Mouse (Mus musculus) intestine, embryonic 15.5 days (tissue): ENCODE measurements around the gene Vegfd. TPM values are rescaled to one million over a fixed set of nuclear protein-coding genes. Genes with fewer than 3 reads are reported as not detected.
A peak's percentile ranks its signal among the peaks of the same experiment; 100 is the strongest.

Experiments
- ATAC-seq: fragments of 200-750 bp; cut with Nextera tagmentation; 2 replicates; pipeline ENCODE4 v1.8.0; 2017; ENCODE audit warnings: moderate TSS enrichment, moderate library complexity
- H3K27ac ChIP-seq: fragments of 300-500 bp; sonication (generic); 2 replicates; pipeline ENCODE4 v1.5.1; 2015; ENCODE audit warnings: mild to moderate bottlenecking, inconsistent platforms
- H3K27me3 ChIP-seq: fragments of 300-500 bp; sonication (generic); replicated peaks from 2 replicates; pipeline ENCODE4 v1.6.1; 2015; ENCODE audit warnings: inconsistent platforms
- H3K36me3 ChIP-seq: fragments of 300-500 bp; sonication (generic); 2 replicates; pipeline ENCODE4 v1.6.1; 2015; ENCODE audit warnings: inconsistent platforms
- H3K4me1 ChIP-seq: fragments of 300-500 bp; sonication (generic); replicated peaks from 2 replicates; pipeline ENCODE4 v1.6.1; 2015; ENCODE audit warnings: inconsistent platforms
- H3K4me2 ChIP-seq: fragments of 300-500 bp; sonication (generic); replicated peaks from 2 replicates; pipeline ENCODE4 v1.6.1; 2015; ENCODE audit warnings: mild to moderate bottlenecking, inconsistent platforms
- H3K4me3 ChIP-seq: fragments of 300-500 bp; sonication (generic); replicated peaks from 2 replicates; pipeline ENCODE4 v1.5.1; 2015; ENCODE audit warnings: inconsistent platforms
- H3K9ac ChIP-seq: fragments of 300-500 bp; sonication (generic); 2 replicates; pipeline ENCODE4 v1.6.1; 2015; ENCODE audit warnings: inconsistent platforms
- H3K9me3 ChIP-seq: fragments of 300-500 bp; sonication (generic); 2 replicates; pipeline ENCODE4 v1.6.1; 2016; ENCODE audit warnings: inconsistent platforms
- WGBS: fragments of 180-500 bp; shearing (Covaris S2); methylation state at CpG from one replicate; pipeline ENCODE4 v1.1.7; 2015; 5-methylcytosine and 5-hydroxymethylcytosine counted together
- polyA plus RNA-seq: library from polyadenylated mRNA; unstranded; fragments of >200 nt; fragmentation: Nextera tagmentation; extraction: Ambion mirVana; gene quantifications from 2 replicates; pipeline ENCODE4 v1.2.1, GENCODE M21; 2015

The Vegfd gene
- polyA plus RNA-seq, 1 experiment from 2014 or later = 2.2 TPM

GRCm38 (mm10) chrX:164394091-164394490, 20.9 kb downstream of the Vegfd start:
- H3K36me3 ChIP-seq = no peaks in the 10 kb centered on the region
- no peak overlapping the region for H3K9ac ChIP-seq
- no peak overlapping the region for H3K4me3 ChIP-seq
- 77% methylated on average over 4 of the region's 4 CpGs for WGBS
- no peaks in the 10 kb centered on the region; the same call in 1 of the 2 replicates for H3K27me3 ChIP-seq
- H3K27ac ChIP-seq = no peak overlapping the region
- no peak for ATAC-seq
- no peak overlapping the region for H3K4me2 ChIP-seq
- no peaks in the 10 kb centered on the region for H3K9me3 ChIP-seq
- no peaks in the 10 kb centered on the region for H3K4me1 ChIP-seq

GRCm38 (mm10) chrX:164398456-164398855, 25.3 kb downstream of the Vegfd start:
- Histone ChIP-seq H3K9me3 (no peaks in the 10 kb centered on the region), H3K4me3 (no peak overlapping the region), H3K27me3 (no peaks in the 10 kb centered on the region), H3K4me1 (no peaks in the 10 kb centered on the region), H3K9ac (no peak overlapping the region), H3K4me2 (no peak overlapping the region), H3K27ac (no peak overlapping the region), H3K36me3 (no peaks in the 10 kb centered on the region)
- 57% methylated on average over 3 of the region's 3 CpGs for WGBS
- peak; percentile 75; the same call in 1 of the 2 replicates for ATAC-seq

- no peak overlapping the region for H3K4me3 ChIP-seq
- ATAC-seq = no peak
These were observed 32.0 kb downstream of the Vegfd start for GRCm38 (mm10) chrX:164405080-164405649.

GRCm38 (mm10) chrX:164406133-164407022, 33.2 kb downstream of the Vegfd start:
- no peaks in the 10 kb centered on the region for H3K36me3 ChIP-seq
- no peaks in the 10 kb centered on the region for H3K4me1 ChIP-seq
- no peaks in the 10 kb centered on the region for H3K27me3 ChIP-seq
- H3K9me3 ChIP-seq = no peaks in the 10 kb centered on the region
- WGBS = 70% methylated on average over 9 of the region's 9 CpGs
- H3K4me3 ChIP-seq = no peak overlapping the region
- H3K27ac ChIP-seq = no peak overlapping the region
- 0 out of 2 replicates have a peak, but pooled peaks have one; percentile 32 for ATAC-seq
- no peak overlapping the region for H3K4me2 ChIP-seq
- H3K9ac ChIP-seq = no peak overlapping the region

More at GRCm38 (mm10) chrX:164405080-164405649, 32.0 kb downstream of the Vegfd start:
- no peaks in the 10 kb centered on the region for H3K4me1 ChIP-seq
- H3K27ac ChIP-seq = no peak overlapping the region
- H3K4me2 ChIP-seq = no peak overlapping the region
- H3K9me3 ChIP-seq = no peaks in the 10 kb centered on the region
- no peak overlapping the region for H3K9ac ChIP-seq
- H3K27me3 ChIP-seq = no peaks in the 10 kb centered on the region
- no peaks in the 10 kb centered on the region for H3K36me3 ChIP-seq

- Histone ChIP-seq H3K9me3 (no peaks in the 10 kb centered on the region), H3K27me3 (no peaks in the 10 kb centered on the region), H3K4me1 (no peaks in the 10 kb centered on the region), H3K4me2 (no peak overlapping the region), H3K4me3 (no peak overlapping the region), H3K36me3 (no peaks in the 10 kb centered on the region), H3K9ac (no peak overlapping the region), H3K27ac (no peak overlapping the region)
- no peak for ATAC-seq
- 61% methylated on average over 3 of the region's 3 CpGs for WGBS
These were observed 35.2 kb downstream of the Vegfd start for GRCm38 (mm10) chrX:164408301-164408927.

GRCm38 (mm10) chrX:164410562-164410961, 37.4 kb downstream of the Vegfd start:
- H3K9me3 ChIP-seq = no peaks in the 10 kb centered on the region
- ATAC-seq = peak; percentile 94
- no peak overlapping the region for H3K9ac ChIP-seq
- H3K27ac ChIP-seq = no peak overlapping the region
- H3K27me3 ChIP-seq = no peaks in the 10 kb centered on the region
- H3K36me3 ChIP-seq = no peaks in the 10 kb centered on the region
- no peaks in the 10 kb centered on the region for H3K4me1 ChIP-seq
- no peak overlapping the region for H3K4me2 ChIP-seq
- no peak overlapping the region for H3K4me3 ChIP-seq
- WGBS = 69% methylated on average over 1 of the region's 1 CpGs

- no peak for ATAC-seq
- 83% methylated on average over 2 of the region's 2 CpGs for WGBS
These were observed 43.6 kb downstream of the Vegfd start for GRCm38 (mm10) chrX:164416803-164417202.

GRCm38 (mm10) chrX:164418008-164418407, 44.8 kb downstream of the Vegfd start:
- no peak for ATAC-seq
- H3K27me3 ChIP-seq = no peaks in the 10 kb centered on the region

More at GRCm38 (mm10) chrX:164416803-164417202, 43.6 kb downstream of the Vegfd start:
- Histone ChIP-seq H3K27ac (no peak overlapping the region), H3K9me3 (no peaks in the 10 kb centered on the region), H3K4me1 (no peaks in the 10 kb centered on the region), H3K36me3 (no peaks in the 10 kb centered on the region), H3K9ac (no peak overlapping the region), H3K4me2 (no peak overlapping the region), H3K27me3 (no peaks in the 10 kb centered on the region), H3K4me3 (no peak overlapping the region)

GRCm38 (mm10) chrX:164419471-164419939, 46.3 kb downstream of the Vegfd start, which contains the start of gene Piga:
Gene Piga (plus strand): TSS chrX:164419787.
- peak within 1 kb of the TSS; percentile 52 for H3K4me3 ChIP-seq
- H3K4me2 ChIP-seq = peak within 1 kb of the TSS; percentile 52
- no peaks in the 10 kb centered on the region for H3K4me1 ChIP-seq
- H3K27ac ChIP-seq = peak within 1 kb of the TSS; percentile 64
- H3K36me3 ChIP-seq = no peaks in the 10 kb centered on the region
- ATAC-seq = peak; percentile 99
- H3K9ac ChIP-seq = peak within 1 kb of the TSS; percentile 59
- WGBS = 10% methylated on average over 40 of the region's 40 CpGs
- H3K27me3 ChIP-seq = no peaks in the 10 kb centered on the region
- no peaks in the 10 kb centered on the region for H3K9me3 ChIP-seq

More at GRCm38 (mm10) chrX:164418008-164418407, 44.8 kb downstream of the Vegfd start:
- H3K4me3 ChIP-seq = no peak overlapping the region
- H3K9me3 ChIP-seq = no peaks in the 10 kb centered on the region
- no peaks in the 10 kb centered on the region for H3K36me3 ChIP-seq
- no peak overlapping the region for H3K27ac ChIP-seq
- H3K9ac ChIP-seq = no peak overlapping the region
- no peak overlapping the region for H3K4me2 ChIP-seq
- H3K4me1 ChIP-seq = no peaks in the 10 kb centered on the region

- WGBS = 19% methylated on average over 13 of the region's 13 CpGs
- peak; percentile 42 for ATAC-seq
- Histone ChIP-seq H3K27ac (peak overlapping the region; percentile 64), H3K36me3 (no peaks in the 10 kb centered on the region), H3K4me2 (peak overlapping the region; percentile 52), H3K27me3 (no peaks in the 10 kb centered on the region), H3K9ac (peak overlapping the region; percentile 59), H3K4me3 (peak overlapping the region; percentile 52), H3K9me3 (no peaks in the 10 kb centered on the region), H3K4me1 (no peaks in the 10 kb centered on the region)
These were observed 46.8 kb downstream of the Vegfd start for GRCm38 (mm10) chrX:164419955-164420354.

- Histone ChIP-seq H3K4me2 (peak overlapping the region; percentile 52), H3K27ac (no peak overlapping the region), H3K27me3 (no peaks in the 10 kb centered on the region), H3K9ac (peak overlapping the region; percentile 59), H3K36me3 (no peaks in the 10 kb centered on the region), H3K9me3 (no peaks in the 10 kb centered on the region), H3K4me1 (no peaks in the 10 kb centered on the region), H3K4me3 (peak overlapping the region; percentile 52)
- WGBS = 27% methylated on average over 3 of the region's 3 CpGs
- no peak for ATAC-seq
These were observed 47.3 kb downstream of the Vegfd start for GRCm38 (mm10) chrX:164420518-164420917.

GRCm38 (mm10) chrX:164424821-164425220, 51.6 kb downstream of the Vegfd start:
- no peak for ATAC-seq
- no peaks in the 10 kb centered on the region for H3K4me1 ChIP-seq
- no peak overlapping the region for H3K4me3 ChIP-seq
- no peaks in the 10 kb centered on the region for H3K9me3 ChIP-seq
- no peak overlapping the region for H3K9ac ChIP-seq
- 74% methylated on average over 1 of the region's 1 CpGs for WGBS
- no peak overlapping the region for H3K4me2 ChIP-seq
- no peaks in the 10 kb centered on the region for H3K36me3 ChIP-seq
- H3K27me3 ChIP-seq = no peaks in the 10 kb centered on the region
- no peak overlapping the region for H3K27ac ChIP-seq
